9 mouse cellular contexts compared by ENCODE assay signal in genomic region chr4:151610266-151610665, GRCm38 (mm10).
DNase-seq lines count a peak whose midpoint lies in the region; ATAC-seq and TF ChIP-seq lines count a peak whose summit lies in the region.
"Had no signal": no experiment of that assay in that cellular context is flagged by ENCODE, and none has a peak within 500 bp of the region (broad histone marks: within the 10 kb centered on the region; RNA-seq: fewer than 3 reads in every experiment).

No protein-coding gene starts in this region.

- in situ Hi-C loops in ES-E14 (cut with MboI; ENCODE audit: low sequenced_read_pairs in 2 of 2, unreplicated experiment in 2 of 2) = no loop called here

- H3K4me3 ChIP-seq in ES-E14 (ENCODE audit: insufficient read depth in 1 of 2, low read depth in 1 of 2, low read length in 2 of 2, poor library complexity in 1 of 2, severe bottlenecking in 1 of 2) = no peak overlapping the region
- H3K4me3 ChIP-seq: midbrain, embryonic 12.5 days had no signal

- peak; percentile 39 to 44 for DNase-seq in frontal cortex, postnatal 25 days (ENCODE audit: low spot score in 2 of 2)
- DNase-seq in ES-E14 (ENCODE audit: low read depth, low spot score) = peak; percentile 25
- DNase-seq in cerebellum, adult 18-20 months = peak; percentile 51 to 62
- DNase-seq in gastrocnemius, postnatal 14 days = peak; percentile 49
- DNase-seq in layer of hippocampus, adult 9-11 months = peak; percentile 21
- peak; percentile 72 for DNase-seq in mesoderm, embryonic 11.5 days (ENCODE audit: low read depth, low spot score)
- DNase-seq in testis, postnatal 10 days (ENCODE audit: low spot score) = peak; percentile 77

- H3K9me3 ChIP-seq in ES-E14 (ENCODE audit: control insufficient read depth, insufficient read depth, low read depth, low read length) = no peaks in the 10 kb centered on the region

- no peaks in the 10 kb centered on the region for H3K36me3 ChIP-seq in ES-E14 (ENCODE audit: control insufficient read depth, insufficient read depth, low read length, poor library complexity, severe bottlenecking)
- H3K36me3 ChIP-seq: midbrain, embryonic 12.5 days had no signal

- H3K27ac ChIP-seq in ES-E14 (ENCODE audit: insufficient read depth, low read depth, low read length, poor library complexity, severe bottlenecking) = no peak overlapping the region
- H3K27ac ChIP-seq: midbrain, embryonic 12.5 days had no signal

- ATAC-seq in frontal cortex, adult (ENCODE audit: low TSS enrichment) = no peak; the same call in 1 of the 2 replicates

- H3K9ac ChIP-seq in ES-E14 (ENCODE audit: insufficient read depth, low read depth, low read length, poor library complexity, severe bottlenecking) = no peak overlapping the region
- H3K9ac ChIP-seq: midbrain, embryonic 12.5 days had no signal

- intact Hi-C loops in gastrocnemius, postnatal 14 days (cut with DNase I; ENCODE audit: low total_unique reads) = loop anchor here (5.0 to 10.0 kb wide), 2 partner anchors 155 to 247 kb away; no protein-coding TSS in a partner anchor

- no peaks in the 10 kb centered on the region for H3K4me1 ChIP-seq in ES-E14 (ENCODE audit: control insufficient read depth in 2 of 2, insufficient read depth in 2 of 2, low read length in 2 of 2, poor library complexity in 1 of 2)
- H3K4me1 ChIP-seq: midbrain, embryonic 12.5 days had no signal

TF ChIP-seq in ES-E14, 5 proteins besides CTCF, POLR2A, EP300 and RAD21:
- TF ChIP-seq ZC3H11A (IDR thresholded peaks at IDR 0.05; ENCODE audit: borderline replicate concordance, low read depth, low read length) (0 out of 2 replicates have a peak, but pooled peaks have one; percentile 14), HCFC1 (IDR thresholded peaks at IDR 0.05; ENCODE audit: borderline replicate concordance, insufficient read depth, low read length) (no peak), CHD2 (IDR thresholded peaks at IDR 0.05; ENCODE audit: low read depth, low read length) (no peak)

Comparison
In these comparisons a context has a peak if more than half of its experiments do, and no peak if none do; other contexts are left out.
1. DNase-seq: peak in every context shown above with its lines; median percentile 77 in testis, postnatal 10 days; 72 in mesoderm, embryonic 11.5 days; 56 in cerebellum, adult 18-20 months; 49 in gastrocnemius, postnatal 14 days; 42 in frontal cortex, postnatal 25 days; 25 in ES-E14; 21 in layer of hippocampus, adult 9-11 months.